Mouse (Mus musculus): ENCODE measurements around the gene Pip4k2b. TPM values are rescaled to one million over a fixed set of nuclear protein-coding genes. Genes with fewer than 3 reads are reported as not detected.

The Pip4k2b gene
- polyA plus RNA-seq, 1 experiment from 2014 or later: 2.3 TPM

- DNase-seq: peak; percentile 22
- Histone ChIP-seq H3K9ac (no peak overlapping the region), H3K27me3 (ENCODE audit: insufficient read depth, low read length) (no peaks in the 10 kb centered on the region), H3K9me3 (ENCODE audit: low read depth, low read length) (no peaks in the 10 kb centered on the region), H3K4me1 (ENCODE audit: insufficient read depth) (peaks cover 4% of the 10 kb centered on the region; the same call in 1 of the 2 replicates), H3K27ac (ENCODE audit: low read depth) (no peak overlapping the region), H3K4me3 (ENCODE audit: low read depth, low read length) (no peak overlapping the region), H3K4me2 (no peak overlapping the region), H3K36me3 (ENCODE audit: insufficient read depth) (peaks cover 53% of the 10 kb centered on the region)
- ATAC-seq (ENCODE audit: insufficient read depth): no peak
- no peak for TF ChIP-seq CTCF (IDR thresholded peaks at IDR 0.05; ENCODE audit: low read depth)
- 75% methylated on average over 13 of the region's 13 CpGs for WGBS
These were observed 30.7 kb upstream of the Pip4k2b start for GRCm38 (mm10) chr11:97775186-97775585.

DNA sequence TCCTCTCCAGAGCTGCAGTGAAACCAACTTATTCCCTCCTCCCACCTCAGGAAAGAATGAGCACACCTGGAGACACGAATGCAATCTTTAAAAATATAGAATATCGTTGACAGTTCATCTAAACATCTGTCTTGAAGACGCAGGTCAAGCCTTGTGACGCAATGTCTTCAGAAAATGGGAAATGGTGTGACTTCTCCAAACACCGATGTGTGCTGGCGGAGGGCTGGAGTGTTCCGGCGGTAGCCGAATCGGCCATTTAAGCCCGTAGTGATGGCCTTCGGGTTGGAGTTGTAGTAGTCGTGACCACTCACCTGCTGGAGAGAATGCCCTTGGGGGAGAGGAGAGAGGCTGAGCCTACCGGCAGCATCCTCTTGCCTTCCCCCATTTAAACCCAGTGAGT is 26.9 kb upstream of the Pip4k2b start:
- no peaks in the 10 kb centered on the region for H3K27me3 ChIP-seq (ENCODE audit: insufficient read depth, low read length)
- no peak for TF ChIP-seq CTCF (IDR thresholded peaks at IDR 0.05; ENCODE audit: low read depth)
- no peaks in the 10 kb centered on the region for H3K9me3 ChIP-seq (ENCODE audit: low read depth, low read length)
- no peak overlapping the region for H3K27ac ChIP-seq (ENCODE audit: low read depth)
- peaks cover 5% of the 10 kb centered on the region for H3K4me1 ChIP-seq (ENCODE audit: insufficient read depth)
- H3K36me3 ChIP-seq (ENCODE audit: insufficient read depth): peaks cover 17% of the 10 kb centered on the region
- WGBS: 75% methylated on average over 14 of the region's 14 CpGs
- DNase-seq: no peak
- H3K9ac ChIP-seq: no peak overlapping the region
- no peak overlapping the region for H3K4me2 ChIP-seq
- ATAC-seq (ENCODE audit: insufficient read depth): no peak
- H3K4me3 ChIP-seq (ENCODE audit: low read depth, low read length): no peak overlapping the region

DNA sequence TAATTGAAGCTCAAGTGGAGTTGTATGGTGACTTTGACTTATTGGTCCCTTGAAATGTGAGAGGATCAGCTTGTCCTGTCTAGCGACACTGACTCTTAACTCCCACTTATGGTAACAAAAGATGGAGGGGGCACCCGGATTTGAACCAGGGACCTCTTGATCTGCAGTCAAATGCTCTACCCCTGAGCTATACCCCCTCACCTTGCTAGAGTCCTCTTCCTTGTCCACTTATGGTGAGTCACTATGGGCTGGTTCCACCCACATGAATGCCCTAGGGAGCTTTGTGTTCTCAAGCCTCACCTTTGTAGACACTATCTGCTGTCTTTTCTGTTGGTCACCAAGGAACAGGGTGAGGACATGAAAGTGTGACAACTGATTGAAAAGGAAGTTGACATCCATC is 25.2 kb upstream of the Pip4k2b start:
- no peak for ATAC-seq (ENCODE audit: insufficient read depth)
- Histone ChIP-seq H3K9me3 (ENCODE audit: low read depth, low read length) (no peaks in the 10 kb centered on the region), H3K27me3 (ENCODE audit: insufficient read depth, low read length) (no peaks in the 10 kb centered on the region), H3K36me3 (ENCODE audit: insufficient read depth) (0 out of 2 replicates have a peak, but pooled peaks cover under 1% of the 10 kb centered on the region), H3K4me1 (ENCODE audit: insufficient read depth) (peaks cover 8% of the 10 kb centered on the region), H3K9ac (no peak overlapping the region), H3K4me3 (ENCODE audit: low read depth, low read length) (no peak overlapping the region), H3K4me2 (no peak overlapping the region), H3K27ac (ENCODE audit: low read depth) (no peak overlapping the region)
- no peak for TF ChIP-seq CTCF (IDR thresholded peaks at IDR 0.05; ENCODE audit: low read depth)
- WGBS: 25% methylated on average over 2 of the region's 2 CpGs
- DNase-seq: no peak

- Histone ChIP-seq H3K27me3 (ENCODE audit: insufficient read depth, low read length) (no peaks in the 10 kb centered on the region), H3K9me3 (ENCODE audit: low read depth, low read length) (no peaks in the 10 kb centered on the region), H3K36me3 (ENCODE audit: insufficient read depth) (peaks cover 22% of the 10 kb centered on the region), H3K27ac (ENCODE audit: low read depth) (peak within 1 kb of the TSS; percentile 96), H3K9ac (peak within 1 kb of the TSS; percentile 87), H3K4me2 (peak within 1 kb of the TSS; percentile 82), H3K4me3 (ENCODE audit: low read depth, low read length) (peak within 1 kb of the TSS; percentile 90), H3K4me1 (ENCODE audit: insufficient read depth) (peaks cover 8% of the 10 kb centered on the region)
- ATAC-seq (ENCODE audit: insufficient read depth) (peak; percentile 95), DNase-seq (peak; percentile 99)
- no peak for TF ChIP-seq CTCF (IDR thresholded peaks at IDR 0.05; ENCODE audit: low read depth)
- WGBS: under 1% methylated on average over 38 of the region's 38 CpGs
These were observed 21.8 kb upstream of the Pip4k2b start, which contains the start of gene Cwc25 for GRCm38 (mm10) chr11:97766154-97766881. Gene Cwc25, minus strand, starts transcription at chr11:97766556.

GRCm38 (mm10) chr11:97761638-97762037 is 17.1 kb upstream of the Pip4k2b start:
- DNase-seq: no peak

GRCm38 (mm10) chr11:97758942-97759341 is 14.4 kb upstream of the Pip4k2b start:
- Histone ChIP-seq H3K9ac (no peak overlapping the region), H3K4me2 (no peak overlapping the region), H3K9me3 (ENCODE audit: low read depth, low read length) (no peaks in the 10 kb centered on the region), H3K4me1 (ENCODE audit: insufficient read depth) (no peaks in the 10 kb centered on the region), H3K4me3 (ENCODE audit: low read depth, low read length) (no peak overlapping the region), H3K27ac (ENCODE audit: low read depth) (no peak overlapping the region), H3K27me3 (ENCODE audit: insufficient read depth, low read length) (no peaks in the 10 kb centered on the region), H3K36me3 (ENCODE audit: insufficient read depth) (peaks cover 62% of the 10 kb centered on the region)
- no peak for ATAC-seq (ENCODE audit: insufficient read depth)
- TF ChIP-seq CTCF (IDR thresholded peaks at IDR 0.05; ENCODE audit: low read depth): no peak
- no peak for DNase-seq
- WGBS: 71% methylated on average over 6 of the region's 6 CpGs

More at GRCm38 (mm10) chr11:97761638-97762037, 17.1 kb upstream of the Pip4k2b start:
- Histone ChIP-seq H3K27ac (ENCODE audit: low read depth) (no peak overlapping the region), H3K36me3 (ENCODE audit: insufficient read depth) (peaks cover 39% of the 10 kb centered on the region), H3K4me3 (ENCODE audit: low read depth, low read length) (no peak overlapping the region), H3K27me3 (ENCODE audit: insufficient read depth, low read length) (no peaks in the 10 kb centered on the region), H3K9ac (no peak overlapping the region), H3K4me1 (ENCODE audit: insufficient read depth) (peaks cover 3% of the 10 kb centered on the region; the same call in 1 of the 2 replicates), H3K4me2 (no peak overlapping the region), H3K9me3 (ENCODE audit: low read depth, low read length) (no peaks in the 10 kb centered on the region)
- peak; percentile 19; the same call in 1 of the 2 replicates for TF ChIP-seq CTCF (IDR thresholded peaks at IDR 0.05; ENCODE audit: low read depth)
- no peak for ATAC-seq (ENCODE audit: insufficient read depth)

- H3K36me3 ChIP-seq (ENCODE audit: insufficient read depth): peaks cover 65% of the 10 kb centered on the region
These were observed 13.6 kb upstream of the Pip4k2b start for GRCm38 (mm10) chr11:97758125-97758524.

More at GRCm38 (mm10) chr11:97758125-97758524, 13.6 kb upstream of the Pip4k2b start:
- Histone ChIP-seq H3K27me3 (ENCODE audit: insufficient read depth, low read length) (no peaks in the 10 kb centered on the region), H3K27ac (ENCODE audit: low read depth) (no peak overlapping the region), H3K4me2 (no peak overlapping the region), H3K9ac (no peak overlapping the region), H3K4me1 (ENCODE audit: insufficient read depth) (no peaks in the 10 kb centered on the region), H3K9me3 (ENCODE audit: low read depth, low read length) (no peaks in the 10 kb centered on the region), H3K4me3 (ENCODE audit: low read depth, low read length) (no peak overlapping the region)
- 88% methylated on average over 1 of the region's 1 CpGs for WGBS
- ATAC-seq (ENCODE audit: insufficient read depth) (no peak), DNase-seq (no peak)
- TF ChIP-seq CTCF (IDR thresholded peaks at IDR 0.05; ENCODE audit: low read depth): no peak
